9 mouse cellular contexts compared by ENCODE assay signal in genomic region chr2:68350621-68351020, GRCm38 (mm10).
DNase-seq lines count a peak whose midpoint lies in the region; ATAC-seq and TF ChIP-seq lines count a peak whose summit lies in the region.
"Had no signal": no experiment of that assay in that cellular context is flagged by ENCODE, and none has a peak within 500 bp of the region (broad histone marks: within the 10 kb centered on the region; RNA-seq: fewer than 3 reads in every experiment).

No protein-coding gene starts in this region.

- intact Hi-C loops in left cerebral cortex, adult 2 months (cut with DNase I): loop anchor here (2.0 to 10.0 kb wide), 3 partner anchors 816 to 1388 kb away; no protein-coding TSS in a partner anchor

- no peak for ATAC-seq in hindbrain, embryonic 11.5 days (ENCODE audit: low FRiP score)
- no peak for ATAC-seq in hindbrain, embryonic 13.5 days (ENCODE audit: low FRiP score)
- ATAC-seq in midbrain, embryonic 14.5 days (ENCODE audit: low FRiP score, low TSS enrichment): no peak

- H3K4me2 ChIP-seq in hindbrain, embryonic 11.5 days (replicated peaks; ENCODE audit: low read depth, low read length): no peak overlapping the region
- no peak overlapping the region for H3K4me2 ChIP-seq in hindbrain, embryonic 13.5 days
- H3K4me2 ChIP-seq in midbrain, embryonic 14.5 days (ENCODE audit: low read length): no peak overlapping the region
- H3K4me2 ChIP-seq: lung, embryonic 15.5 days had no signal

- no peak overlapping the region for H3K9ac ChIP-seq in hindbrain, embryonic 11.5 days (ENCODE audit: low read depth, low read length)
- H3K9ac ChIP-seq in hindbrain, embryonic 13.5 days: no peak overlapping the region
- no peak overlapping the region for H3K9ac ChIP-seq in midbrain, embryonic 14.5 days (replicated peaks; ENCODE audit: low read length)
- H3K9ac ChIP-seq: lung, embryonic 15.5 days had no signal

- no peaks in the 10 kb centered on the region for H3K36me3 ChIP-seq in hindbrain, embryonic 11.5 days (ENCODE audit: control insufficient read depth, insufficient read depth, low read length)
- peaks cover 13% of the 10 kb centered on the region for H3K36me3 ChIP-seq in hindbrain, embryonic 13.5 days
- H3K36me3 ChIP-seq in midbrain, embryonic 14.5 days (ENCODE audit: control insufficient read depth, insufficient read depth, low read length): peaks cover 10% of the 10 kb centered on the region; the same call in 1 of the 2 replicates
- H3K36me3 ChIP-seq: lung, embryonic 15.5 days had no signal

- WGBS in hindbrain, embryonic 11.5 days: 16% methylated on average over 6 of the region's 6 CpGs
- WGBS in hindbrain, embryonic 13.5 days: 14% methylated on average over 6 of the region's 6 CpGs
- 9% methylated on average over 6 of the region's 6 CpGs for WGBS in midbrain, embryonic 14.5 days

- no peak overlapping the region for H3K27ac ChIP-seq in hindbrain, embryonic 11.5 days (ENCODE audit: low read depth, low read length)
- no peak overlapping the region for H3K27ac ChIP-seq in hindbrain, embryonic 13.5 days
- H3K27ac ChIP-seq in left cerebral cortex, adult 2 months: no peak overlapping the region
- H3K27ac ChIP-seq in midbrain, embryonic 14.5 days (replicated peaks; ENCODE audit: low read depth, low read length): no peak overlapping the region
- H3K27ac ChIP-seq: lung, embryonic 15.5 days had no signal

- H3K4me1 ChIP-seq in hindbrain, embryonic 11.5 days (replicated peaks; ENCODE audit: control insufficient read depth, insufficient read depth, low read length): peaks cover 5% of the 10 kb centered on the region; the same call in 1 of the 2 replicates
- H3K4me1 ChIP-seq in hindbrain, embryonic 13.5 days (replicated peaks): peaks cover 27% of the 10 kb centered on the region
- H3K4me1 ChIP-seq in midbrain, embryonic 14.5 days (ENCODE audit: control insufficient read depth, insufficient read depth, low read length): no peaks in the 10 kb centered on the region

- no peaks in the 10 kb centered on the region for H3K27me3 ChIP-seq in hindbrain, embryonic 11.5 days (ENCODE audit: control insufficient read depth, insufficient read depth, low read length)
- H3K27me3 ChIP-seq in hindbrain, embryonic 13.5 days: no peaks in the 10 kb centered on the region
- H3K27me3 ChIP-seq in midbrain, embryonic 14.5 days (ENCODE audit: control insufficient read depth, insufficient read depth, low read length): no peaks in the 10 kb centered on the region
- H3K27me3 ChIP-seq: lung, embryonic 15.5 days had no signal

- H3K9me3 ChIP-seq in hindbrain, embryonic 11.5 days (ENCODE audit: control insufficient read depth, low read length): no peaks in the 10 kb centered on the region
- H3K9me3 ChIP-seq in hindbrain, embryonic 13.5 days: no peaks in the 10 kb centered on the region
- no peaks in the 10 kb centered on the region for H3K9me3 ChIP-seq in midbrain, embryonic 14.5 days (ENCODE audit: control insufficient read depth, low read length)
- H3K9me3 ChIP-seq: lung, embryonic 15.5 days had no signal

- H3K4me3 ChIP-seq in hindbrain, embryonic 11.5 days (ENCODE audit: low read depth, low read length): no peak overlapping the region
- H3K4me3 ChIP-seq in hindbrain, embryonic 13.5 days: no peak overlapping the region
- peak overlapping the region; percentile 16; the same call in 1 of the 2 replicates for H3K4me3 ChIP-seq in left cerebral cortex, adult 2 months
- H3K4me3 ChIP-seq in midbrain, embryonic 14.5 days (replicated peaks; ENCODE audit: low read depth, low read length): no peak overlapping the region
- H3K4me3 ChIP-seq: lung, embryonic 15.5 days had no signal

- peak; percentile 81 for TF ChIP-seq CTCF in left cerebral cortex, adult 2 months (IDR thresholded peaks at IDR 0.05)

- DNase-seq in hindbrain, embryonic 11.5 days (ENCODE audit: low spot score): peak; percentile 85
- DNase-seq in ZHBTc4 (ENCODE audit: low read depth, low spot score): peak; percentile 83
- peak; percentile 79 for DNase-seq in embryo, embryonic 10 days (ENCODE audit: low spot score)
- peak; percentile 85 for DNase-seq in induced T-regulatory cell, adult 2 months (ENCODE audit: low read depth)
- DNase-seq in left cerebral cortex, adult 2 months (ENCODE audit: extremely low spot score in 1 of 2, low spot score in 2 of 2): peak; percentile 72 to 76
- peak; percentile 91 for DNase-seq in midbrain, embryonic 14.5 days
- DNase-seq in testis, postnatal 10 days (ENCODE audit: low spot score): peak; percentile 61
